Mouse (Mus musculus) gastrocnemius, adult 2 months (tissue): ENCODE data around the gene Shh. TPM values are rescaled to one million over a fixed set of nuclear protein-coding genes. Genes with fewer than 3 reads are reported as not detected.

Experiments
- DNase-seq: peaks from one replicate; pipeline ENCODE4 v3.0.0; 2022
- H3K27ac ChIP-seq: fragments of 200-600 bp; 2 replicates; pipeline ENCODE4 v1.8.1; 2022; ENCODE audit warnings: mild to moderate bottlenecking
- H3K4me3 ChIP-seq: fragments of 200-600 bp; 2 replicates; pipeline ENCODE4 v1.8.1; 2022; ENCODE audit warnings: mild to moderate bottlenecking, moderate library complexity
- CTCF ChIP-seq: fragments of 200-600 bp; IDR thresholded peaks from 2 replicates; pipeline ENCODE4 v1.8.1; 2022; ENCODE audit warnings: antibody characterized with exemption, mild to moderate bottlenecking, moderate library complexity
- intact Hi-C: fragments of 180-260 bp; cut with DNase I; formaldehyde crosslinking; loops from one replicate; pipeline ENCODE4 v1.15.1; 2025
- total RNA-seq, 2 experiments: library from RNA; stranded (reverse); gene quantifications; 2 replicates each; pipeline ENCODE4 v1.2.3; 2021

The Shh gene
- total RNA-seq, 2 experiments from 2014 or later = not detected

- Histone ChIP-seq H3K27ac (no peak overlapping the region), H3K4me3 (no peak overlapping the region)
- intact Hi-C loops = loop anchor here (10.0 kb wide), 1 partner anchor 880 kb away; no protein-coding TSS in a partner anchor
- no peak for TF ChIP-seq CTCF
- no peak for DNase-seq
These were observed 12.5 kb downstream of the Shh start for GRCm38 (mm10) chr5:28454546-28454945.

DNA sequence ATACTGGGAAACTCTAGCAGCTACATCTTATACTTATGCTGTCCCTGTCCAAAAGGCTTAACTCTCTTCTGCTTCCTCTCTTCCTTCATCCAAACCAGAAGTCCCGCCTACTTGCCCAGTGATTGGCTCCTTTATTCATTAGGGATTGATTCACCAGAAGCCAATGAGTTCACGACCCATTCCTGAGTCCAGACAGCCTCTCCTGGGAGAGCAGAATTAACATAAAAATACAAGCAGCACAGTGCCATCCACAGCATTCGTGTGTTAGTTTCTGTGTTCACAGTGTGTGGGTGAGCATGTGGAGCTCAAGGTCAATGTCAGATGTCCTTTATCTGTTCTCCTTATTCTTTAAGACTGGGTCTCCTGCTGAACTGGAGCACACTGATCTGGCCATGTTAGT is 13.5 kb downstream of the Shh start:
- no peak for DNase-seq
- Histone ChIP-seq H3K27ac (no peak overlapping the region), H3K4me3 (no peak overlapping the region)
- intact Hi-C loops = loop anchor here (10.0 kb wide), 1 partner anchor 881 kb away; no protein-coding TSS in a partner anchor
- no peak for TF ChIP-seq CTCF

GRCm38 (mm10) chr5:28453086-28453485 is 14.0 kb downstream of the Shh start:
- H3K4me3 ChIP-seq = no peak overlapping the region
- no peak for TF ChIP-seq CTCF
- intact Hi-C loops = loop anchor here (10.0 kb wide), 1 partner anchor 882 kb away; no protein-coding TSS in a partner anchor
- H3K27ac ChIP-seq = no peak overlapping the region
- DNase-seq = no peak

- intact Hi-C loops = loop anchor here (2.0 to 10.0 kb wide), 2 partner anchors 842 to 884 kb away; no protein-coding TSS in a partner anchor
- H3K4me3 ChIP-seq = no peak overlapping the region
- no peak overlapping the region for H3K27ac ChIP-seq
- TF ChIP-seq CTCF = peak; percentile 97; the same call in 1 of the 2 replicates
- peak; percentile 71 for DNase-seq
These were observed 15.9 kb downstream of the Shh start for GRCm38 (mm10) chr5:28451053-28451638.

DNA sequence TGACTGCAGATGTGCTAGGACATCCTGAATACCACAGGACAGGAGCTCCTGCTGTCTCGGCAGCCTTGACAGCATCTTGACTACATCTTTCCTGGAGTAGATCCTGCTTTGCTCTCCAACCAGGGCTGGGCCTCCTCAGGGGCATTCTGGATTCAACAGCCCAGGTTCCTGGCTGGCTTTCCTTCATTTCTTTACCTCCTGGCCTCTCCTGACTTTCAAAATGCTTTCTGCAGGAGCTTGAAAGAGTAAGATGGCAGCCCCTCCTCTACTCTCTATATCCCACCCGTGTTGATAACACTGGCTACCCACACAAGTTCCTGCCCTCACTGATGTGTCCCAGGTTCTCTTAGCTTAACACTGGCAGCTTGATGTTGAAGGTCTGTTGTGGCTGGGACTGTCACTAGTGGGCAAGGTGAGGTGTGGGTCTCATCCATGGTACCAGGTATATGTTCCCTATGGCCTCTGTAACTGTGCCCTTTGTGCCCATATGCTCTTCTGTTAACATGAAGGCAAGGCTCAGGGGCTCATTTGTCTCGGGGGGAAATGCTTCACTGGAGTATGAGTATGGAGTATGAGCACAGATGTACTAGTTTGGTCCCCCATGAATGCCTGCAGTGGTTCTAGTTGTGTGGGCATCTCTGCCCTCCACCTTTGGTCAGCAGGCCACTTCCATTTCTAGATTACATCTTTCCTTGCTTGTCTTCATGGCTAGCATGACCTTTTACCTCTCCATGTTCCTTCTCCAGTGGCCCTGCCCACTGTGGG is 16.7 kb downstream of the Shh start:
- DNase-seq = no peak
- TF ChIP-seq CTCF = no peak
- no peak overlapping the region for H3K4me3 ChIP-seq
- no peak overlapping the region for H3K27ac ChIP-seq
- intact Hi-C loops = loop anchor here (2.0 to 10.0 kb wide), 2 partner anchors 842 to 884 kb away; no protein-coding TSS in a partner anchor

DNA sequence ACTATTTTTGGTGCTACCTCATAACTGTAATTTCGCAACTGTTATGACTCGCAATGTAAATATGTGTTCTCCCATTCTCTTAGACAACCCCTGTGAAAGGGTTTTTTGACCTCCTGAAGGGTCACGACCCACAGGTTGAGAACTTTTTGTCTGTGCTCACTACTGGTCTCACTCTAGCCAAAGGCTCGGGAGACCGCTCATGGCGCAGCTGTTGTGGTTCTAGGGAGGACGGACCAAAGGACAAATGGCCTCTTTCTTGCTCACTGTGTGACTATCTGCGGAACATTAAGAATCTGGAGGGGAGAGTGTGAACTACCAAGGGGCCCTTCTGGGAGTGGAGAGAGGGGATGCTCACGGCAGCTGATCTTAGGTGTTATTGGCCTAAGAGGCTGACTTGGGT is 41.1 kb downstream of the Shh start:
- no peak for DNase-seq
- TF ChIP-seq CTCF = no peak
- intact Hi-C loops = no loop called here
- H3K4me3 ChIP-seq = no peak overlapping the region
- H3K27ac ChIP-seq = no peak overlapping the region

DNA sequence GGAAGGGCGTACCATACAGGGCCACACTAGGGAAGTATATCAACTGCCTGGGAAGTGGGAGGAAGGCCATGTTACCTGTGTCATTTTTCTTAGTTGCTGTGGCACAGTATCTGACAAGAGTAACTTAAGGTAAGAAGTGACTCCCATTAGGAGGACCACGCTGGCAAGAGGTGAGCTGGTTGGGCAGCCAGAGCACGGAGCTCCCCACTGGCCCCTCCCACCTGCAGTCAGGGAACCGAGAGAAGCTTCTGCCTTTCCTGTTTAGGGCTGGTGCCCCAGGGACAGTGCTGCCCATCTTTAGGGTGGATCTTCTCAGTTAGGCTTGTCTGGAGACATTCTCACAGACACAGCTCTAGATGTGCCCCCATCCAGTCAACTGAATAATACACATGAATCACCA is 43.3 kb downstream of the Shh start:
- intact Hi-C loops = no loop called here
- Histone ChIP-seq H3K4me3 (no peak overlapping the region), H3K27ac (no peak overlapping the region)
- no peak for DNase-seq
- no peak for TF ChIP-seq CTCF

- TF ChIP-seq CTCF = no peak
- no peak overlapping the region for H3K27ac ChIP-seq
- DNase-seq = no peak
- intact Hi-C loops = no loop called here
- no peak overlapping the region for H3K4me3 ChIP-seq
These were observed 47.3 kb downstream of the Shh start for GRCm38 (mm10) chr5:28419640-28420265.

- no peak for TF ChIP-seq CTCF
- H3K4me3 ChIP-seq = no peak overlapping the region
- no peak for DNase-seq
- no peak overlapping the region for H3K27ac ChIP-seq
- intact Hi-C loops = no loop called here
These were observed 48.3 kb downstream of the Shh start for GRCm38 (mm10) chr5:28418734-28419133.

GRCm38 (mm10) chr5:28416029-28416428 is 51.0 kb downstream of the Shh start:
- intact Hi-C loops = no loop called here
- DNase-seq = no peak
- TF ChIP-seq CTCF = no peak
- H3K27ac ChIP-seq = no peak overlapping the region
- H3K4me3 ChIP-seq = no peak overlapping the region

DNA sequence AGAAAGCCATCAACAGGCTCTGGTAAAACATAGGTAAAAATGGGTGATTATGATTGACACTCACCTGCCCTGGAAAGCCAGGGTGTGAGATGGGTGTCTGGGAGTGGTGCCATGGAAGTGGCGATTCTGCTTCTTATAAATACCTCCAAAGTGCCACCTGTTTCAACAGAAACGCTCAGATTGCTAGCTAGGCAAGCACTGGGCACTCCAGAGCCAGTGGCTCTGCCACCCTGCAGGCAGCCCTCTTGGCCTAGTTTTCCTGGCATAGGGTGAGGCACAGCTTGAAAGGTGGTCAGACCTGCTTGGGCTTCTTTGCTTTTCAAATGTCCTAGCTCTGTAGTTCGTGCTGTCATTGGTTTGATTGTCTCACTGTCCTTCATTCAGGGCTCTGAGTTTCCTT is 53.0 kb downstream of the Shh start:
- peak overlapping the region; percentile 28; the same call in 1 of the 2 replicates for H3K27ac ChIP-seq
- no peak overlapping the region for H3K4me3 ChIP-seq
- intact Hi-C loops = no loop called here
- DNase-seq = peak; percentile 45
- TF ChIP-seq CTCF = no peak

- peak; percentile 53 for DNase-seq
- Histone ChIP-seq H3K27ac (peak overlapping the region; percentile 28; the same call in 1 of the 2 replicates), H3K4me3 (no peak overlapping the region)
- no peak for TF ChIP-seq CTCF
- intact Hi-C loops = no loop called here
These were observed 53.5 kb downstream of the Shh start for GRCm38 (mm10) chr5:28413533-28413932.
